In the genomic region with DNA sequence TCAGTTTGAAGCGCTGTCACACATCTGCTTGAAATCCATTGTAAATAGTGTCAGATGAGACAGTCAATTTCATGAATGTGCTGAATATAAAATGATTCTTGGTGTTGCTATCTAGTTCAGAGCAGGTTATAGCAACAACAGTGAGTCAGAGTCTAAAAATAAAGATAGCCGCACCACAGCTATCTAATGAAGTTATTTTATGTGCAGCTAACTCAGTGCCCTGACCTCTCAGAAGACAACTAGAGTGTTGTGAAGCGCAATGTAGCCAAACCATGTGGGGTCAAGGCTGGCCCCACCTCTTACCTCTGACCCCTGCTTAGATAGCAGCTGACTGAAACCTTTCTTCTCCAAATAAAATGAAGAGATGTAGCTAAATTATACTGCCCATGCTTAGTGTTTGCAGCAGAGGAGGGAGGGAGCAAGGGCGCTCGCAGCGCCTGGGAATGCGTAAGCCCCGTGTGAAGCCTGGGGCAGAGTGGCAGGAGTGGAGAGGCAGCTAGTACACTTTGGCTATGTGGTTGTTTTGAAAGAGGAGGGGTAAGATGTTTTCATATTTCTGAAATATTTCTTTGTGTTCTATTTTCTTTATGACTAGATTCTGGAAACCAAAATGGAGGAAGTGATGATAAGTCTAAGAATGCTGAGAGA, we compare ENCODE assay signal across 1 mouse cellular context.
TF ChIP-seq lines count a peak whose summit lies in the region.

No protein-coding gene starts in this region.

TF ChIP-seq in MEL, 35 proteins besides CTCF, POLR2A, EP300 and RAD21:
- TF ChIP-seq ZNF384 (IDR thresholded peaks at IDR 0.05; ENCODE audit: low read depth, low read length): no peak
- TF ChIP-seq TAL1 (IDR thresholded peaks at IDR 0.05; ENCODE audit: low read length): peak; percentile 54
- TF ChIP-seq HCFC1 (IDR thresholded peaks at IDR 0.05; ENCODE audit: low read depth, low read length): no peak
- TF ChIP-seq ETS1 (IDR thresholded peaks at IDR 0.05; ENCODE audit: low read depth, low read length): no peak
- no peak for TF ChIP-seq ELF1 (IDR thresholded peaks at IDR 0.05; ENCODE audit: low read depth, low read length)
- TF ChIP-seq SMC3 (IDR thresholded peaks at IDR 0.05; ENCODE audit: low read depth, low read length): no peak
TF ChIP-seq in MEL: peak in this region for 1.
